Mouse (Mus musculus): ENCODE measurements at regions not wholly inside any gene's neighbourhood (a gene's known extent, or its start where the extent isn't known, plus 50 kb on each side); places are given as distances from the start of the nearest gene placed in this dataset.

- no peak for DNase-seq (ENCODE audit: low read depth, low spot score)
Measured at GRCm38 (mm10) chr9:63043304-63043703, 55.6 kb upstream of the Pias1 start.

- DNase-seq (ENCODE audit: low read depth, low spot score) = no peak
Measured at GRCm38 (mm10) chr9:63038031-63038430, 50.3 kb upstream of the Pias1 start.

All from R1 (cell line).